Mouse (Mus musculus) thymus, adult 2 months (tissue): ENCODE measurements at regions not wholly inside any gene's neighbourhood (a gene's known extent, or its start where the extent isn't known, plus 50 kb on each side); places are given as distances from the start of the nearest gene placed in this dataset.

Experiments
- CTCF ChIP-seq: fragments of 200-500 bp; IDR thresholded peaks from 2 replicates; pipeline ENCODE4 v1.5.1; 2012; ENCODE audit warnings: mild to moderate bottlenecking, control low read depth, low read length, moderate library complexity, borderline replicate concordance; ENCODE audit not compliant: control insufficient read depth, poor library complexity, insufficient read depth; ENCODE audit errors: extremely low read depth
- POLR2A ChIP-seq: fragments of 200-500 bp; IDR thresholded peaks from 2 replicates; pipeline ENCODE4 v1.6.1; 2012; ENCODE audit warnings: mild to moderate bottlenecking, low read length, control low read depth, moderate library complexity; ENCODE audit not compliant: control insufficient read depth, poor library complexity, insufficient read depth; ENCODE audit errors: extremely low read depth

GRCm38 (mm10) chr11:112524983-112525382 is 257.0 kb upstream of the Sox9 start:
- no peak for TF ChIP-seq POLR2A
- no peak for TF ChIP-seq CTCF
